Mouse (Mus musculus): ENCODE measurements around the gene Rbfox3.

DNA sequence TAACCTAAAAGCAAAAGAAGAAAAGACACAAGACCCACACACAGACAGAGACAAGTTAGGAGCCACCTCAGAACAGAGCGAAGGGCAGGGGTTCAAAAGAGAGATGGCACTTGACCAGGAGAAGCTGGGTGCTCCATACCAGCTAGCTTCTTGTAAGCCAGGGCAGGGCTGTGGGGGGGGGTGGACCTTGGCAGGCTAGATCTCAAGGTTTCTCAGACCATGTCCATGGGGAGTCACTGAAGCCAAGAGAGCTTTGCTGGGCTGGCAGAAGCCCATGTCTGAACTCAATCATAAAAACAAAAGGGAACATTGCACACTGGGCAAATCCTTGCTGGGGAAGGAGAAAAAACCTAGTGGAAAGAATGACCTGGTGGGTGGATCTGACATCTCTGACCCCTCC is 327.4 kb downstream of the Rbfox3 start:
- TF ChIP-seq CTCF (IDR thresholded peaks at IDR 0.05; ENCODE audit: extremely low read depth, insufficient read length, insufficient replicate concordance, low read depth, low read length) (no peak), POLR2A (IDR thresholded peaks at IDR 0.05; ENCODE audit: low read depth, low read length) (no peak)

All from small intestine, adult 2 months (tissue).